Mouse (Mus musculus) urinary bladder, adult 2 months (tissue): ENCODE data around the gene Slc2a9. TPM values are rescaled to one million over a fixed set of nuclear protein-coding genes. Genes with fewer than 3 reads are reported as not detected.

Experiments used
- DNase-seq: peaks from one replicate; pipeline ENCODE4 v3.0.0; 2022; ENCODE audit warnings: low spot score
- polyA plus RNA-seq: library from polyadenylated mRNA; depleted of rRNA; stranded (reverse); fragments of >200 nt; gene quantifications from 2 replicates; pipeline ENCODE4 v1.2.3, GENCODE M21; 2012

The Slc2a9 gene
- polyA plus RNA-seq, 1 experiment: 3.3 TPM

GRCm38 (mm10) chr5:38372369-38372768 is 130.6 kb downstream of the Slc2a9 start:
- DNase-seq: no peak

- DNase-seq: no peak
Measured at GRCm38 (mm10) chr5:38371308-38371707, 131.6 kb downstream of the Slc2a9 start.

GRCm38 (mm10) chr5:38366650-38367470 is 136.1 kb downstream of the Slc2a9 start:
- DNase-seq: no peak

GRCm38 (mm10) chr5:38365521-38365920 is 137.4 kb downstream of the Slc2a9 start:
- no peak for DNase-seq

GRCm38 (mm10) chr5:38364396-38364795 is 138.5 kb downstream of the Slc2a9 start:
- DNase-seq: no peak

- DNase-seq: no peak
Measured at GRCm38 (mm10) chr5:38359716-38360115, 143.2 kb downstream of the Slc2a9 start.

GRCm38 (mm10) chr5:38356927-38357326 is 146.0 kb downstream of the Slc2a9 start:
- no peak for DNase-seq

- DNase-seq: no peak
Measured at GRCm38 (mm10) chr5:38350351-38350929, 152.5 kb downstream of the Slc2a9 start.

GRCm38 (mm10) chr5:38346646-38347432 is 156.1 kb downstream of the Slc2a9 start:
- DNase-seq: no peak

GRCm38 (mm10) chr5:38343101-38343500 is 159.8 kb downstream of the Slc2a9 start:
- no peak for DNase-seq

GRCm38 (mm10) chr5:38334582-38334981 is 168.4 kb downstream of the Slc2a9 start:
- DNase-seq: no peak

GRCm38 (mm10) chr5:38333381-38333780 is 169.6 kb downstream of the Slc2a9 start:
- DNase-seq: no peak

- no peak for DNase-seq
Measured at GRCm38 (mm10) chr5:38318966-38319786, 183.8 kb downstream of the Slc2a9 start, which contains the start of gene Drd5. Drd5 (plus strand) TSS chr5:38319367.

- no peak for DNase-seq
Measured at GRCm38 (mm10) chr5:38309795-38310194, 193.1 kb downstream of the Slc2a9 start.

- DNase-seq: no peak
Measured at GRCm38 (mm10) chr5:38308873-38309272, 194.1 kb downstream of the Slc2a9 start.

- peak; percentile 79 for DNase-seq
Measured at GRCm38 (mm10) chr5:38307255-38308101, 195.5 kb downstream of the Slc2a9 start.

- no peak for DNase-seq
Measured at GRCm38 (mm10) chr5:38305241-38305640, 197.7 kb downstream of the Slc2a9 start.

- DNase-seq: no peak
Measured at GRCm38 (mm10) chr5:38302651-38303050, 200.3 kb downstream of the Slc2a9 start.

- DNase-seq: no peak
Measured at GRCm38 (mm10) chr5:38301761-38302411, 201.1 kb downstream of the Slc2a9 start.
